Mouse (Mus musculus): ENCODE measurements around the gene Ankrd44. TPM values are rescaled to one million over a fixed set of nuclear protein-coding genes. Genes with fewer than 3 reads are reported as not detected.

Ankrd44 gene
- total RNA-seq, 1 experiment, result 10.2 TPM

DNA sequence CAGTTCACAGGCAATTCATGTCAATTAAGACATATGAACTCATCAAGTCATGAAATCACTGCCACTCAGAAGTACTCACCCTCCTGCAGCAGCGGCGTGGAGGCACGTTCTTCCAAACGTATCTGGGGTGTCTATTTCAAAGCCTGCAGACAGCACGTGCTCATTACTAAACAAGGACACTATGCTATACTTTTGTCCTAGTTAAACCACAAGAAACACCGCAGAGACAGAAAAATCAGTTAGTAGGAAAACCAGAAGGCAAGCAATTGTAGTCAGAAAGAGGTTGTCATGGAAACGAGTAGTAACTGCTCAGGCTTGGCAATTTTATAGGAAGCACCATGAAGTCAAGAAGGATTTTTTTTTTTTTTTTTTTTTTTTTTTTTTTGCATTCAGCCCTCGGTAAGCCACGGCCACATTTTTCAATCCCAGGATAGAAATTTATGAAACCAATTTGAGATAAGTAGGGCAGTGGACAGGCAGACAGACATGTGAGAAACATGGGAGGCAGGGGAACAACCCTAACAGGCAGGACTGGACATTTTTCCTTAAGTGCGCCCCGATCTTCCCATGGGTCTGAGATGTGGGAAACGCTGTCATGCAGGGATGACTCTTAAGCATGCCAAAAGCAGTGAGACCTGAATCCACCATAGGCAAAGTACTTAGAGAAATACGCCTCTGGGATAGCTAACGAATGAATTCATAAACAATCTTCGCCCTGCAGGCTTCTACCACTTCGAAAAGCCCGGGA lies 191.1 kb downstream of the Ankrd44 start:
- TF ChIP-seq ZC3H11A (IDR thresholded peaks at IDR 0.05; ENCODE audit: borderline replicate concordance, low read depth, low read length) (no peak), ZNF384 (IDR thresholded peaks at IDR 0.05; ENCODE audit: low read depth, low read length) (0 out of 2 replicates have a peak, but pooled peaks have one; percentile 15)
- Histone ChIP-seq H3K4me1 (ENCODE audit: control insufficient read depth in 2 of 2, insufficient read depth in 2 of 2, low read length in 2 of 2, poor library complexity in 1 of 2) (no peaks in the 10 kb centered on the region), H3K36me3 (ENCODE audit: control insufficient read depth, insufficient read depth, low read length, poor library complexity, severe bottlenecking) (no peaks in the 10 kb centered on the region), H3K27ac (ENCODE audit: insufficient read depth, low read depth, low read length, poor library complexity, severe bottlenecking) (no peak overlapping the region), H3K9ac (ENCODE audit: insufficient read depth, low read depth, low read length, poor library complexity, severe bottlenecking) (no peak overlapping the region), H3K4me3 (ENCODE audit: insufficient read depth in 1 of 2, low read depth in 1 of 2, low read length in 2 of 2, poor library complexity in 1 of 2, severe bottlenecking in 1 of 2) (no peak overlapping the region), H3K9me3 (ENCODE audit: control insufficient read depth, insufficient read depth, low read depth, low read length) (no peaks in the 10 kb centered on the region)
- in situ Hi-C loops (cut with MboI; ENCODE audit: low sequenced_read_pairs in 2 of 2, unreplicated experiment in 2 of 2), result no loop called here
- no peak for DNase-seq (ENCODE audit: low read depth, low spot score)

DNA sequence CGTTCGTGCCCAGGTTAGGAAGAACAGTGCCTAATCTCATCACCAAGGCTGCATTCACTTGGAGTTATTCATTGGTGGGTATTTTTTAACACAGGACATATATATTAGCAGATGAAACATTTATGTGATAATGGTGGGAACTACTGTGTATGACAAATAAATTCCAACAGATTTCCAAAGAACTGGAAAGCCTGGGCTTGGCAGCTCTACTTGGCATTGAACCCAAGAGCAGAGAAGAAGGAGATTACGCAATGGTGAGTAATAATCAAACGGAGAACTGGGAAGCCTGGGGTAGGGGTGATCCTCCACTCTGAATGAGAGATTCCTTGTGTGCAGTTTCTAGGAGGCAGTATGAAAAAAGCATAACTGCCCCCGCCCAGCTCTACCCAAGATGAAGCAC lies 196.9 kb downstream of the Ankrd44 start:
- H3K36me3 ChIP-seq (ENCODE audit: control insufficient read depth, insufficient read depth, low read length, poor library complexity, severe bottlenecking), result no peaks in the 10 kb centered on the region
- no peaks in the 10 kb centered on the region for H3K9me3 ChIP-seq (ENCODE audit: control insufficient read depth, insufficient read depth, low read depth, low read length)
- TF ChIP-seq CHD2 (IDR thresholded peaks at IDR 0.05; ENCODE audit: low read depth, low read length) (no peak), ZC3H11A (IDR thresholded peaks at IDR 0.05; ENCODE audit: borderline replicate concordance, low read depth, low read length) (no peak), MAFK (IDR thresholded peaks at IDR 0.05; ENCODE audit: insufficient read depth, low read depth, low read length) (no peak), HCFC1 (IDR thresholded peaks at IDR 0.05; ENCODE audit: borderline replicate concordance, insufficient read depth, low read length) (no peak), ZNF384 (IDR thresholded peaks at IDR 0.05; ENCODE audit: low read depth, low read length) (no peak)
- in situ Hi-C loops (cut with MboI; ENCODE audit: low sequenced_read_pairs in 2 of 2, unreplicated experiment in 2 of 2), result no loop called here
- no peak overlapping the region for H3K9ac ChIP-seq (ENCODE audit: insufficient read depth, low read depth, low read length, poor library complexity, severe bottlenecking)
- no peak for DNase-seq (ENCODE audit: low read depth, low spot score)
- no peak overlapping the region for H3K4me3 ChIP-seq (ENCODE audit: insufficient read depth in 1 of 2, low read depth in 1 of 2, low read length in 2 of 2, poor library complexity in 1 of 2, severe bottlenecking in 1 of 2)
- H3K4me1 ChIP-seq (ENCODE audit: control insufficient read depth in 2 of 2, insufficient read depth in 2 of 2, low read length in 2 of 2, poor library complexity in 1 of 2), result no peaks in the 10 kb centered on the region
- H3K27ac ChIP-seq (ENCODE audit: insufficient read depth, low read depth, low read length, poor library complexity, severe bottlenecking), result no peak overlapping the region

- Histone ChIP-seq H3K9ac (ENCODE audit: insufficient read depth, low read depth, low read length, poor library complexity, severe bottlenecking) (no peak overlapping the region), H3K4me3 (ENCODE audit: insufficient read depth in 1 of 2, low read depth in 1 of 2, low read length in 2 of 2, poor library complexity in 1 of 2, severe bottlenecking in 1 of 2) (no peak overlapping the region), H3K4me1 (ENCODE audit: control insufficient read depth in 2 of 2, insufficient read depth in 2 of 2, low read length in 2 of 2, poor library complexity in 1 of 2) (no peaks in the 10 kb centered on the region), H3K27ac (ENCODE audit: insufficient read depth, low read depth, low read length, poor library complexity, severe bottlenecking) (no peak overlapping the region), H3K9me3 (ENCODE audit: control insufficient read depth, insufficient read depth, low read depth, low read length) (no peaks in the 10 kb centered on the region), H3K36me3 (ENCODE audit: control insufficient read depth, insufficient read depth, low read length, poor library complexity, severe bottlenecking) (no peaks in the 10 kb centered on the region)
- in situ Hi-C loops (cut with MboI; ENCODE audit: low sequenced_read_pairs in 2 of 2, unreplicated experiment in 2 of 2), result no loop called here
- TF ChIP-seq ZNF384 (IDR thresholded peaks at IDR 0.05; ENCODE audit: low read depth, low read length) (no peak), CHD2 (IDR thresholded peaks at IDR 0.05; ENCODE audit: low read depth, low read length) (no peak), HCFC1 (IDR thresholded peaks at IDR 0.05; ENCODE audit: borderline replicate concordance, insufficient read depth, low read length) (no peak), MAFK (IDR thresholded peaks at IDR 0.05; ENCODE audit: insufficient read depth, low read depth, low read length) (no peak), ZC3H11A (IDR thresholded peaks at IDR 0.05; ENCODE audit: borderline replicate concordance, low read depth, low read length) (no peak)
- DNase-seq (ENCODE audit: low read depth, low spot score), result no peak
Measured at GRCm38 (mm10) chr1:54726555-54726954, 199.6 kb downstream of the Ankrd44 start.

DNA sequence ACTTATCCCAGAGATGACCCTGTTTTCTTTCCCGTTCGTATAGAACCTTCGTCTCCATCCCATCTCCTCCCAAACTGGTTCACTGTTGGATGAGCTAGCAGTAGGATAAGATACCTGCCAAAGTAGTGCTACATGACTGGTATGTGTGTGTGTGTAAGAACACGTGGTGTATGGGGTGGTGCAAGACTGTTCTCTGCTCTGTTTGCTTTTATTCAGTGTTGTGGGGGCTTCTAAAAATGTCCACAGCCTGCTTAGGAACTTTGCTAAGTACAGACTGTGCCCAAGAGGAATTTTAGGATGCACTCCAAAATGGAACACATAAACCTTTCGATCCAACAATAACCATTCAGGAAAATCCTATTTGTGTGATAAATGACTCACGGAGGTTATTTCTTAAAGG lies 209.3 kb downstream of the Ankrd44 start:
- DNase-seq (ENCODE audit: low read depth, low spot score), result no peak
- H3K9ac ChIP-seq (ENCODE audit: insufficient read depth, low read depth, low read length, poor library complexity, severe bottlenecking), result no peak overlapping the region
- no peak overlapping the region for H3K27ac ChIP-seq (ENCODE audit: insufficient read depth, low read depth, low read length, poor library complexity, severe bottlenecking)
- no peak overlapping the region for H3K4me3 ChIP-seq (ENCODE audit: insufficient read depth in 1 of 2, low read depth in 1 of 2, low read length in 2 of 2, poor library complexity in 1 of 2, severe bottlenecking in 1 of 2)
- H3K9me3 ChIP-seq (ENCODE audit: control insufficient read depth, insufficient read depth, low read depth, low read length), result no peaks in the 10 kb centered on the region
- no peaks in the 10 kb centered on the region for H3K4me1 ChIP-seq (ENCODE audit: control insufficient read depth in 2 of 2, insufficient read depth in 2 of 2, low read length in 2 of 2, poor library complexity in 1 of 2)
- H3K36me3 ChIP-seq (ENCODE audit: control insufficient read depth, insufficient read depth, low read length, poor library complexity, severe bottlenecking), result no peaks in the 10 kb centered on the region
- TF ChIP-seq HCFC1 (IDR thresholded peaks at IDR 0.05; ENCODE audit: borderline replicate concordance, insufficient read depth, low read length) (no peak), CHD2 (IDR thresholded peaks at IDR 0.05; ENCODE audit: low read depth, low read length) (no peak), ZNF384 (IDR thresholded peaks at IDR 0.05; ENCODE audit: low read depth, low read length) (no peak), MAFK (IDR thresholded peaks at IDR 0.05; ENCODE audit: insufficient read depth, low read depth, low read length) (no peak), ZC3H11A (IDR thresholded peaks at IDR 0.05; ENCODE audit: borderline replicate concordance, low read depth, low read length) (no peak)
- in situ Hi-C loops (cut with MboI; ENCODE audit: low sequenced_read_pairs in 2 of 2, unreplicated experiment in 2 of 2), result no loop called here

Measured in ES-E14 (cell line).